Mouse (Mus musculus) G1E-ER4 (cell line): ENCODE data around the gene Wdr66. TPM values are rescaled to one million over a fixed set of nuclear protein-coding genes. Genes with fewer than 3 reads are reported as not detected.

Experiments
- GATA1 ChIP-seq: IDR thresholded peaks from one replicate; pipeline ENCODE4 v1.8.0; 2012; ENCODE audit warnings: low read length, inconsistent platforms
- polyA plus RNA-seq: library from polyadenylated mRNA; stranded (reverse); fragments of >175 nt; gene quantifications from 2 replicates; pipeline ENCODE4 v1.2.3, GENCODE M21; 2012

The Wdr66 gene
- polyA plus RNA-seq: 0.01 TPM in 1 of 2 replicates, not detected in the other

DNA sequence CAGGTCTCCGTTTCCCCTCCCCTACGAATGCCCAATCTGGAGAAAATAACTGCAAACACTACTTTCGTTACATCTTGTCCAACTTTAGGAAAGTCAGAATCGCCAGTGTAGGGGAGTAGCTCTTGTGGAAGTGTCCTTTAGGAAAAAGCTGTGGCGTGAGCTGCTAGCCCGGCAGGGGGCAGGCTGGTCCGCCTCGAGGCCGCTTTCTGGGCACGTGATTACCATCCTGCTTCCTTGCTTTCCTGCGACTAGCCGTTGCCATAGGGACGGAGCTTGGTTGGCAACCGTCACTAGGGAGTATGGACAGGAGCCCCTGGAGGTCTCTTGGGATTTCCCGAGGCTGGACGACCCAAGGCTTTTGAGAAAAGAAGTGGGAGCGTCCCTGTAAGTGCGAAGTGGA lies at the start of gene Wdr66:
Gene Wdr66, plus strand, starts transcription at position 269 of the 400 bp plus-strand sequence.
- no peak for TF ChIP-seq GATA1

DNA sequence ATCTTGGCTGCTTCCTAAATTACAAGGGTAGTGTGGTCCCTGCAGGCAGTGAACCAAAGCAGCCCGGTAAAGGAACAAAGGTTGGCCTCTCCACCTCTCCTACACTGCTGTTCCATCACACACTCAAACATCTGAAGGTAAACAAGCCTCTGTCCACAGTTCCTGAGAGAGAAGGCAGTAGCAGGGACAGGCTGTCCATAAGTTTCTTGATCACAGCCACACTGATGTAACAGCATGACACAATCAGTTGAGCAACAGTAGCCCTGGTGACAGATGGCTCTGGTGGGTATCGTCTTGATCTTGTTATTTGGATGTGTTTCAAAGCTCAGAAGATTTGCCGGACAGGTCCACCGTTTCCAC lies 28.9 kb upstream of the Wdr66 start:
- no peak for TF ChIP-seq GATA1

DNA sequence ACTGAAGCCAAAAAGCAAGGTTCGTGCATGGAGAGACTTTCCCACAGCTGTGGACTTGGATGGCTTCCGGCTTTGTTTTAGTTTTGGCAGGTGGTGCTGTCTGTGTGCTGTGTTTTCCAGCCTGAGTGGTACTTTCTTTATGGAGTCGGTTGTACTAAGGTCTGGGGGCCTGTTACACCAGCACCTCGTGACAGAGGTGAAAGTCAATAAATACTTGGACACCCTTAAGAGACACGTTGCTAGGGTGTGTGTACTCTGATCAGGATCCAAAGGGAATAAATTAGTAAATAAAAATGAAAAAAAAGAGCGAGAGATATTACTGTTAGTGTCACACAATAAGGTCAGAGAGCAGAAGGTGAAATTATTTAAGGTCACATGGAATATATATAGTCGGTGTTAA lies 25.1 kb upstream of the Wdr66 start:
- no peak for TF ChIP-seq GATA1

DNA sequence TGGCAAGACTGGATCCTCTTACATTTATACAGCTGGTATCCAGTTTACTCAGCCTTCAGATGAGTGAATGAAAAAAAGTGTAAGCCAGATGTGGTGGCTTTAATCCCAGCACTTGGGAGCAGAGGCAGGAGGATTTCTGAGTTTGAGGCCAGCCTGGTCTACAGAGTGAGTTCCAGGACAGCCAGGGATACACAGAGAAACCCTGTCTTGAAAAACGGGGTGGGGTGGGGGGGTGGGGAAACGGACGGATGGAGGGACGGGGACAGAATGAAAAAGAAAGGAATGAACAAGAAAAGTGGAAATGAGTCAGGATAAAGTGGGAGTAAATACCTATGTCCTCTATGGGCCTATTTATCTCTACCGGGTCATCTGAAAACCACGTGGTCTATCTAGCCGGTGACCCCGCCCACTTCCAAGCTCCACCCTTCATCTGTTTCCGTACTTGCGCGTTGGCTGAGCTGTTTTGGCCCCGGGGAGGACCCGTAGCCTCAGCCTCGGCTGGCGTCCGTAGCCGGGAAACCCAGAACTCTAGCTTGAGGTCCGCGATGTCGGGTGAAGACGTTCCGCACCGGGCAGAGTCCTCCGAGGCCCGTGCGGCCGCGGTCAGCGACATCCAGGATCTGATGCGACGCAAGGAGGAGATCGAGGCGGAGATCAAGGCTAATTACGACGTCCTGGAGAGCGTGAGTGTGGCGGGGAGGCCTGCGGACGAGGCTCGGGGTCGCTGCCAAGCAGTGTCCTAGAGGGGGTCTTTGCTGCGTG lies 24.0 kb upstream of the Wdr66 start:
- no peak for TF ChIP-seq GATA1

DNA sequence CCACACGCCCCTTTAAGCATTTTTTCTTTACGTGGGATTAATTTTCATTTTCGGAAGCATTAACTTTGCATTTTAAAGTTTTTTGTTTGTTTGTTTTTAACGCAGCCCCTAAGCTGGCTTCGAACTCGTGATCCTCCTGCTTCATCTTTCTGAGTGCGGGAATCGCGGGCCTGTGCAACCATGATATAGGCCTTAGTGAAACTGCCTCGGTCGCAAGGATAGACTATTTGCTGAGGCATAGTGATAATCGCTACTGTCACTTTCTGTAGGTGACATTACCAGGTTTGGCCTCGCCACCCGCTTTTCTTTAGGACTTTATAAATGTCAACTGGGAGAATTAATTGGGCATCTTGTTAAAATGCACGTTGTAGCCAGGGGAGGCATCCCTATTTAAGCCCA lies 23.4 kb upstream of the Wdr66 start:
- TF ChIP-seq GATA1: no peak

DNA sequence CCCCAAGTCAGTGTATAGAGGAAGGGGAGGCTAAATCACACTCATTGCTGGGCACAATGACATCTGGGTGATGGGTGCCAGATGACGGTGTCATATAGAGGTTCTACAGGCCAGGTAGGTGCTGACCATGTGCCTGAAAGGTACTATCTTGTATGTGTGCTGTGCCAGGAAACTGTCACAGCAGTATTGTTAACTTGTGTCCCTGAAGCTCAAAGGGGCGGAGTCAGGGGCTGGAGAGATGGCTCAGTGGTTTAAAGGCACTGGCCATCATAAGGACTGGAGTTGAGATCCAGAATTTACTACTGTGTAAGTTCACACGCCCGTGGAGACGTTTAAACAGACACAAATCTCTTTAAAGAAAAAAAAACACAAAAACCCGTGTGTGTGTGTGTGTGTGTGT lies 22.6 kb upstream of the Wdr66 start:
- TF ChIP-seq GATA1: no peak

DNA sequence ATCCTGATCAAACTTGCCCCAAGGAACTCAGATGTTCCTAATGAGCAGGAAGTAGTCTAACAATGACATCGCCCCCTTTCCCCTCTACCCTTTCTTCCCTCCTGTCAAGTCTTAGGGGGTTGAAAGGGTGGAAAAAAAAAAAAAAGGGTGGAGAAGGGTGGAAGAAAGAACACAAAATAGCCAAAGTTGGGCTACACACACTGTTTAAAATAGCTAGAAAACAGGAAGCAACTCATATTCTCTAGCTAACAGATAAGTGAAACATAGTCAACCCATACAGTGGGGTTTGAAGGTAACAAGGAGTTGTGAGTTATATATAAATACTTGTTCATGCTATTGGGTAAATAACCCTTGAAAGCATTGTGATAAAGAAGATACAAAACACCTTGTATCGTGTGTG lies 19.7 kb upstream of the Wdr66 start:
- no peak for TF ChIP-seq GATA1

DNA sequence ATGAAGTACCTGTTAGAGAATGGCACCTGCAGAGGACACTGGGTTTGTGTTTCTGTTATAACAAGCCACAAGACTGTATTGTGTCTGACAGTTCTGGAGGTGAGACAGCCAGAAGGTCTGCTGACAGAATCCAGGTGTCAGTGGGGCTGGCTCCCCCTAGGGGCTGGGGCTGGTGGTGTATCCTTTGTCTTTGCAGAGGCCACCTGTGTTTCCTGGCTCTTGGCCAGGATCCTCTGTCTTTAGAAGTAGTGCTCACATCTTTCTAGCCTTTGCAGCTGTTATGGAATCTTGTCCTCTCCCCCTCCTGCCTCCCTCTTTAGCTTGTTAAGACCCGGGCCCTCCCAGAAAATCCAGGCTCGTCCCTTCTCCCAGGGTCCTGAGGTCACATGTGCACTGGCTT lies 16.2 kb upstream of the Wdr66 start:
- no peak for TF ChIP-seq GATA1

DNA sequence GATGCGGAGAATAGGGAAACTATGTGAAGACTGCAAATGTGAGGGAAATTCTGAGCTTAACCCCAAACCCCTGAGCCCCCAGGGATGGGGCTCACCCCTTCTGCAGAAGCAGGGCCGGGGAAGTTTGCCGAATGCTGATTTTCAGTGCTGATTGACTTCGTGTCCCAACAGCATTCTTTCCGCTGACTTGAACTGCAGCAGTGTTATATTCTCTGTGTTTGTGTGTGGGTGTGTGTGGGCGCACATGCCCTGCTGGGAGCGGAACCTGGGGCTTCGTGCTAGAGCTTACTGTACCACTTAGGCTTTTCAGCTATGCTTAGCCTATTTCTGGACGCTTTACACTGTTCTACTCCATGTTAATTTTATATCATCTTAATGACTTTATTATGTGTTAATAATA lies 15.5 kb upstream of the Wdr66 start:
- TF ChIP-seq GATA1: no peak

DNA sequence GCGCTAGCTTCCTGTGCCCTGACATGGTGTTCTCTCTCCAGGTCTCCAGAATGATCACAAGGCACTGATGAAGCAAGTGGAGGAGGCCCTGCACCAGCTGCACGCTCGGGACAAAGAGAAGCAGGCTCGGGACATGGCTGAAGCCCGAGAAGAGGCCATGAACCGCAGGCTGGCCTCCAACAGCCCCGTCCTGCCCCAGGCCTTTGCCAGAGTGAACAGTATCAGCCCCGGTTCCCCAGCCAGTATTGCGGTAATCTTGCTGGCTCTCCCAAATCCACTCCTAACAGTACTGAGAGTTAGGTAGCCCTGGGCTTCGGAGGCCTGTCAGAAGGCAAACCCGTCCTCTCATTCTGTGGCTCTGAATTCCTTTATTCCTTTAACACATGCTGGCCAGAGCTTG lies 12.4 kb upstream of the Wdr66 start:
- TF ChIP-seq GATA1: no peak

DNA sequence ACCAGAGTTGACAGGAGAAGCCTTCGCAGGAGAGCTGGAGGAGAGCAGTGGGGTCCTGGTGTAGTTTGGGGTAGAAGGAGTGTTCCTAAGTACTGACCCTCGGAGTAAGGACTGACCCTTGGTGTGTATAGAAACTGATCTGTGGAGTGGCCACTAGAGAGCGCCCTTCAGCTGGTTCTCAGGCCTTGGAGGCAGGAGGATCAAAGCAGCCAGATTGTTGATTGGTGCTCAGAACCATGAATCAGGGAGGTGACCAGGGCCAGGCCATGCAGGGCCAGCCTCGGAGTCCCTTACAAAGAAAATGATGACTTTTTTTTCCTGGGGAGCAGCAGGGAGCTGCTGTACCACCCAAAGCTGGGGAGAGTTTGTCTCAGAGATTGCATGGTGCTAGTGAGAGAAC lies 6.4 kb upstream of the Wdr66 start:
- TF ChIP-seq GATA1: no peak

DNA sequence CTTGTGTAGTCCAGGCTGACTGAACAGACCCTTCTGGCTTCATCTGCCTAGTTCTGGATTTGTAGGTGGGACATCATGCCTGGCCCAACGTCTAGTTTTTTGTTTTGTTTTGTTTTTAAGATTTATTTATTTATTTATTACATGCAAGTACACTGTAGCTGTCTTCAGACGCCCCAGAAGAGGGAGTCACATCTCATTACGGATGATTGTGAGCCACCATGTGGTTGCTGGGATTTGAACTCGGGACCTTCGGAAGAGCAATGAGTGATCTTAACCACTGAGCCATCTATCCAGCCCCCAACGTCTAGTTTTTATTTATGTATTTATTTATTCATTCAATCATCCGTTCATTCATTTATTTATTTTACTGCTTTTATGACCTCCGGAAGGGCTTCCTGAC lies 512 bp upstream of the Wdr66 start:
- no peak for TF ChIP-seq GATA1

DNA sequence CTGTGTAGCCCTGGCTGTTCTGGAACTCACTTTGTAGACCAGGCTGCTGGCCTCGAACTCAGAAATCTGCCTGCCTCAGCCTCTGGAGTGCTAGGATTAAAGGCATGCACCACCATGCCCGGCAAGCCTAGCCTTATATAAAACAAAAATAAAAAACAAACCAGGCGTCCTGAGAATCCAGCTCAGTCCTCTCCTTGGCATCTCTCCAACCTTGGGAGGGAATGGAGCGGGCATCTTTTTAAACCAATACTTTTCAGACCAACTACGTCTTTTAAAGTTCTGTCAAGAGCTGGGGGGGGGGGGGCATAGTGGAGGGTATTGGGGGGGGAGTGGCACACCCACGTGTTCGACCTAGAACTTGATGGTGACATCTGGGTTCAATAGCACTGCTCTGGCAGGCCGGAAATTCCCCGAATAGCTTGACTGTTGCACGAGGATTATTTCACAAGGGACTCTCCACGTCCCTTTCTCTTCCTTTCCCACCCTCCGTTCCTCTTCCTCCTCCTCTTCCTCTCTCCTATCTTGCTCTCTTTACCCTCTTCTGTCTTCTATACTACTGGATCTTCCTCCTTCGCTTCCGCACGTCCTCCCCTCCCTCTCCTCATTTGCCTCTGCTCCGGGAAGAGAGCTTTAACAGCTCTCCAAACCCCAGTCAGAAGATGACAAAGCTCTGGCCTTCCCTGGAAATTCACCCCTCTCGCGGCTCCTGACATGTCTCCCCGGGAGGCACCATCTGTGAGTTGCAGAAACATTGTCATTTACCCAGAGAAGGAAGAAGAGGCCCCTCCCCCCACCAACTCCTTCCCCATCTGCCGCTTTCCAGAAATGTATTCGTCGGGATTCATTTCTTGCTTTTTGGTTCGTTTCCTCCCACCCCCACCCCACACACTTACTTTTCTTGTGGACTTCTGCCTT lies 5.2 kb downstream of the Wdr66 start:
- TF ChIP-seq GATA1: no peak

DNA sequence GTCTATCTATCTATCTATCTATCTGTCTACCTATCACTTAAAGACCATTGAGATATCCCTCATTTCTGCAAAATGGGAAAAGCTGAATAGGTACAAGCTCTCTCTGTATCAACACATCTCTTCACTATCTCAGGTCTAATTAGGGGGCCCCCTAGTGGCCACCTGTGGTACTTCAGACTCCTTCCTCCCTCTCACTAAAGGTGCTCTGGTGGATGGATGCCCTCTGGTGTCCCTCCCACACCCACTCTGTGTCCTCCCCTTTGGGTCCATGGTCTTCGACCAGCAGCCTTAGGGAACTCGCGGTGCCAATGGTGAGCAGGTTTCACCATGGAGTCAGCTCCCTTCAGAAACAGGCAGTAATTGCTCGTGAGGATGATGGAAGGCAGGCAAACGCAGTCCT lies 7.1 kb downstream of the Wdr66 start:
- no peak for TF ChIP-seq GATA1

DNA sequence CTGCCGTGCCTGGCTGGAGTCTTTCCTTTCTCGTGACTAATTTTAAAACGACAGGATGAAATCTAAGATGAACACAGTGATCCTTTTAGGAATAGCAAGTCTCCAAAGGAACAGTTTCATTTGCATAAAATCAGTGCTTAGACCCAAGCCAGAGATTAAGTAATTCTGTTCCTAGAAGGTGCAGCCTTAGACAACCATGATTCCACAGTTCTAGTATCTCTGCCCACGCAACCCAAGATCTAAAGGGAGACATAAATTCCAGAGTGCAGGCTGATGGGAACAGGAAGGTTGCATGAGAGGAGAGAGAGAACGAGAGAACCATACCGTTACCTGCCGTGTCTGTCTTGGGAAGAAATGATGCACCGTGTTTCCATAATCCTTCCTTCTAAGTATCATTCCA lies 8.8 kb downstream of the Wdr66 start:
- TF ChIP-seq GATA1: no peak

DNA sequence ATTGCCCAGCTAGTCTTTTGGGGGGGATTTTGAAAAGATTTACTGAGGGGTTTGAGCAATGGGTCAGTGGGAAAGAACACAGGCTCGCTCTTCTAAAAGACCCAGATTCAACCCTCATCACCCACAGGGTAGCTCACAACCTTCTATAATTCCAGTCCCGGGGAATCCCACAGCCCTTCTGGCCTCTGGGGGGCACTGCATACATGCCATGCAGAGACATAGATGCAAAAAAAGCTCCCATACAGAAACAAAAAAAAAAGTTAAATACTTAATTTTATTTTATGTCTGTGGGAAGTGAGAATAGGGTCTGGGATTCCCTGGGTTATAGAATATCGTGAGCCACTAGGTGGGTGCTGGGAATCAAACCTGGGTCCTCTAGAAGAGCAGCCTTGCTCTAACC lies 15.0 kb downstream of the Wdr66 start:
- TF ChIP-seq GATA1: no peak
